Mouse (Mus musculus) brain, embryonic 14.5 days (tissue): ENCODE results near the gene Sbno2. TPM values are rescaled to one million over a fixed set of nuclear protein-coding genes. Genes with fewer than 3 reads are reported as not detected.

Experiments used
- DNase-seq: peaks from one replicate; pipeline ENCODE4 v3.0.0-alpha.2; 2011; ENCODE audit warnings: low read depth
- CTCF ChIP-seq: fragments of 200-500 bp; IDR thresholded peaks from 2 replicates; pipeline ENCODE4 v1.5.1; 2012; ENCODE audit warnings: inconsistent platforms, mild to moderate bottlenecking, moderate library complexity, borderline replicate concordance; ENCODE audit not compliant: insufficient read depth, insufficient read length; ENCODE audit errors: extremely low read depth
- POLR2A ChIP-seq: fragments of 200-500 bp; IDR thresholded peaks from 2 replicates; pipeline ENCODE4 v1.6.1; 2012; ENCODE audit warnings: mild to moderate bottlenecking, inconsistent platforms, borderline replicate concordance; ENCODE audit not compliant: poor library complexity, insufficient read depth, insufficient read length, severe bottlenecking; ENCODE audit errors: extremely low read depth
- polyA plus RNA-seq: library from polyadenylated mRNA; depleted of rRNA; stranded (reverse); fragments of >200 nt; gene quantifications from 2 replicates; pipeline ENCODE4 v1.2.3, GENCODE M21; 2012

Sbno2 gene
- polyA plus RNA-seq, 1 experiment: 31.1 TPM

- DNase-seq: no peak
- no peak for TF ChIP-seq CTCF
- no peak for TF ChIP-seq POLR2A
Measured at GRCm38 (mm10) chr10:80139975-80140665, 34.7 kb upstream of the Sbno2 start.

DNA sequence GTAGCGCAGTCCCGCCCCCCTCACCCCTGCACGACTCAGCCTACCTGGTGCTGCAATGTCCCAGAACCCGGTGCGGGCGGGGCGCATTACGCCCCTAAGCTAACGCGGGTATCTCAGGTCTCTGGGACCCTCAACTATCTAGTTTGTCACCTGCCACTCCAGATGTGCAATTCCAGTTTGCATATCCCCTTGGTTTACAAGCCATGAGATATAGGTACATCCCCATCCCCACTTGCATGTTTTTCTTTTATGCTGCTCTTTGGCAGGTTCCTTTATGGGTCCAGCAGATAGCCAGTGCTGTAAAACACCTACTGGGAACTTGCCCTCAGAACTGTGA, 34.0 kb upstream of the Sbno2 start:
- no peak for TF ChIP-seq POLR2A
- no peak for TF ChIP-seq CTCF
- DNase-seq: no peak

DNA sequence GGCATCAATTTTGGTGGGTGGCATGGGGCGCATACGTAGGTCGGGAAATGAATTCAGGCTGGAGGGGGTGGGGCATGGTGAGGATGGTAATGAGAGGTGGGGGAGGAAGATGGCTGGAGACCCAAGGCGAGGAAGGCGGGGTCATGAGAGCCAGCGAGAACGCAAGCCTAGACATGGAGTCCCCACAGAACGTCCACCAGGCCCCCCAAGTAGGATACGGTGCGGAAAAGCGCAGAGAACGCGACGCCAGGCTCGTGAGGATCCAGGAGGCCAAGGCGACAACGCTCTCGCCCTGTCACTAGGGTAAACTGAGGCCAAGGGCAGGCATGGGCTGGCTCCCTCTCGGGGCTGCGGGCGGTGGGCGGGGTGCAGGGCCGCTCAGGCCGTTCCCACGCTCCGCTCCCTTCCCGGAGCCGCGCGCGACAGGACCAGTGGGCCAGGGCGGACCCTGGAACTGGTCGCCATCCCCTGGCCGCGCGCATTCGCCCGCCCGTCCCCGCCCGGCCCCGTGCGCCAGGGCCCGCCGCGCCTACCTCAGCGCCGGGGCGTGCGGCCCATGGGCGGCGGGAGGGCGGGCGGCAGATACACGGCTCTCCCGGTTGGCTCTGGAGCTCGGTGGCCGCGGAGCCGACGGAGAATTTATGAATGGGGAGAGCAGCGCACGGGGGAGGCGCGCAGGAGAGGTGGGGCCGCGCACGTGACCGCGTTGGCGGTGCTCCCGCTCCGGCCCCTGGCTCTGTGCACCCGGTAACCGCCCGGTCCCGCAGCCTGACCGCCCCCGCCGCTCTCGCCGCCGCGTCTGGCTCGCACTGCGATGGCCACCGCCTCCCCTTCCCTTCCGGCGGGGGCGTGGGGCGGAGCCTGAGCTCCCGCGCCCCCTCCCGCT, 33.4 kb upstream of the Sbno2 start, which contains the start of gene Atp5d:
TSS of gene Atp5d (plus strand) at position 80 of the 886 bp plus-strand sequence.
- DNase-seq: peak; percentile 86
- TF ChIP-seq CTCF: no peak
- TF ChIP-seq POLR2A: peak; percentile 89

DNA sequence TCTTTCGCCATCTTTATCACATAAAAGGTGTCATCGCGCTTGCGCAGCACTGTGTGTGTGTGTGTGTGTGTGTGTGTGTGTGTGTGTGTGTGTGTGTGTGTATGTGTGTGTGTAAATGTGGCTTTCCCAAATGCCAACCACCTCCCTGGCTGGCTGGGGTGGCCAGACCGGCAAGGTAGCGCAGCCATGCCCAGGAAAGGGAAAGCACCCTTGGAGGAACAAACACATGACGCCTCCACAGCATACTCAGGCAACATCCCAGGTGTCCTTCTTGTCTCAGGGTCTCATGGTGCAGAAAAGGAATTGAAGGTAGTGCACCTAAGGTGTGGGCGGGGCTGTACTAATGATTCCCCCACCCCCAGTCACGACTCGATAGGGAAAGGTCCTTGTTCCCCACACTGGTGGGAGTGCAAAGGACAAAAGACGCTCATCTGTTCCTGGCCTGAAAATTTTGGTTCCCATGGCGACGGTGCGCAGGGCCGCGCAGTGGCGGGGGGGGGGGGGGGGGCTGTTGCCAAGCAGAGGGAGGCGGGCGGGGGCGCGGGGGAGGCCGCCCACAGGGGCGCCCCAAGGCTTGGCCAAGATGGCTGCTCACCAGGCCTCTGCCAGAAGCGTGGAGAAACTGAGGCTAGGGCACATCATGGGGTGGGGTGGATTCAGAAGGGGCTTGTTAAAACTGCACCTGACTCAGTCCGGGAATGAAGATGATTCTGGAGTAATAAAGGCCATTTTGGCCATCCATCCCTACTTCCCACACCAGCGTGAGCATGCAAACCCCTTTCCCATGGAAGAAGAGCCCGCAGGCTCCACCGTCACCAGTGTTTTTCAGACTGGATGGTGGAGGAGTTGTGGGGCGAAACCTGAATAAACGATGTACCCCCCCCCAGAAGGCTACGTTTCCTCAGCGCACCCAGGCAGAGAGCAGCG, 32.5 kb upstream of the Sbno2 start:
- peak; percentile 79 for DNase-seq
- TF ChIP-seq CTCF (no peak), POLR2A (0 out of 2 replicates have a peak, but pooled peaks have one; percentile 3)

- TF ChIP-seq CTCF: no peak
- TF ChIP-seq POLR2A: no peak
- DNase-seq: peak; percentile 79
Measured at GRCm38 (mm10) chr10:80136952-80137625, 31.7 kb upstream of the Sbno2 start.

DNA sequence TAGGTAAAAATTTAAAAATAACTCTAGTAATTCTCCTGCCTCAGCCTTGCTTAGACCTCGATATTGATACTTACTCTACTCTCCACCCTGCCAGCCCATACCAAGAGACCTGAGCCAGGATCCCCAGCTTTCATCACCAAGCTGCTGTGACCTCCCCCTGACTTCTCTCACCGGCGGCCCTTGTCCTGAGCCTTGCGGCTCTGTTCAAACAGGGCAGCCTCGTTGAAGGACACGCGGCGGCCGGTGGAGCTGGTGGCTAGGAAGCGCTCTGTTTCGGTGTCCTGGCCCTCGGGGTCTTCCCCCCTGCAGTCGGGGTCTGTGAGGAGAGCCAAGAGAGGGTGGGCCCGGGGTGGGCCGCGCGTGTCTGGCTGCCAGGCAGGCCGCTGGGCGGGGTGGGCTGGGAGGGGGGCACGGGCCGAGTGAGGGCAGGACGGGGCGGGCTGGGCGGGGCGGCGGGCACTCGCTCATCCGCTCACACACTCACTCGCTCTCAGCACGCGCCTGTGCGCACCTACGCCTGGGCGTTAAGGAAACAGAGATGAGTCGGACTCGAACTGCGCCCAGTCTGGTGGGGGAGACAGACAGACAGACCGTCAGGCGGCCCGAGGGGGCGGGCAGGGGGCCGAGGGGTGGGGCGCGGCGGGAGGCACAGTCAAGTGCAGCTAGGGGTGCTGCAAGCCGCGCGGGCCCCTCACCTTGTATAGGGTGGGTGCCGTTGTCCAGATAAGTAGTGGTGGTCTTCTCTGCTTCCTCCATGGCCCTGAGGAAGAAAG, 31.0 kb upstream of the Sbno2 start:
- TF ChIP-seq CTCF (no peak), POLR2A (no peak)
- no peak for DNase-seq

DNA sequence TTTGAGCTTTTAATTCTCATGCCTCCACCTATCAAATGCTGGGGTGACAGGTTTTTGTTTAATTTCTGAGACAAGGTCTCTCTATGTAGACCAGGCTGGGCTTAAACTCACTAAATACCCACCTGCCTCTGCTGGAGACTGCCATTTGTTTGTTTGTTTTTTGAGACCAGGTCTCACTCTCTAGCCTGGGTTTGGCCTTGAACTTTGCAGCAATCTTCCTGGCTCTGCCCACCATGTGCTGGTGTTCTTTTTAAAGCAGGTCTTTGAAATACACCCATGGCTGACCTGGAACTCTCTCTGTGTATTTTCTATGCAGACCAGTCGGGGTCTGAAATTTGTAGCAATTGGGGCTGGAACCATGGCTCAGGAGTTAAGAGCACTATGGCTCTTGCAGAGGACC, 30.3 kb upstream of the Sbno2 start:
- no peak for DNase-seq
- no peak for TF ChIP-seq CTCF
- TF ChIP-seq POLR2A: no peak

- TF ChIP-seq CTCF (no peak), POLR2A (no peak)
- DNase-seq: no peak
Measured at GRCm38 (mm10) chr10:80135161-80135560, 29.8 kb upstream of the Sbno2 start.

GRCm38 (mm10) chr10:80134421-80134820, 29.1 kb upstream of the Sbno2 start:
- no peak for TF ChIP-seq CTCF
- no peak for DNase-seq

- peak; percentile 55 for DNase-seq
- no peak for TF ChIP-seq CTCF
- TF ChIP-seq POLR2A: no peak
Measured at GRCm38 (mm10) chr10:80133226-80133849, 28.0 kb upstream of the Sbno2 start.

GRCm38 (mm10) chr10:80131952-80132350, 26.6 kb upstream of the Sbno2 start:
- TF ChIP-seq POLR2A: no peak
- no peak for TF ChIP-seq CTCF
- DNase-seq: no peak
